8 mouse cellular contexts compared by ENCODE assay signal in genomic region chr7:44929204-44930151, GRCm38 (mm10). TPM values are rescaled to one million over a fixed set of nuclear protein-coding genes. Genes with fewer than 3 reads are reported as not detected.
DNase-seq lines count a peak whose midpoint lies in the region; ATAC-seq lines count a peak whose summit lies in the region.

Ap2a1 (minus strand) TSS chr7:44929496.

- H3K9ac ChIP-seq in hindbrain, embryonic 11.5 days (ENCODE audit: low read depth, low read length) = peak within 1 kb of the TSS; percentile 88

- no peaks in the 10 kb centered on the region; the same call in 1 of the 2 replicates for H3K9me3 ChIP-seq in hindbrain, embryonic 11.5 days (ENCODE audit: control insufficient read depth, low read length)

- H3K4me3 ChIP-seq in hindbrain, embryonic 11.5 days (ENCODE audit: low read depth, low read length) = peak within 1 kb of the TSS; percentile 98

- H3K4me2 ChIP-seq in hindbrain, embryonic 11.5 days (replicated peaks; ENCODE audit: low read depth, low read length) = peak within 1 kb of the TSS; percentile 58

- peak; percentile 100 for DNase-seq in Muller cell, postnatal 12 days (ENCODE audit: inconsistent ontology term)
- DNase-seq in cerebellum, adult 9-11 months = peak; percentile 100
- DNase-seq in frontal cortex, adult 2 months (ENCODE audit: extremely low spot score in 1 of 2, low spot score in 1 of 2) = peak; percentile 100
- peak; percentile 99 for DNase-seq in hindbrain, embryonic 11.5 days (ENCODE audit: low spot score)
- DNase-seq in layer of hippocampus, postnatal 10 days (ENCODE audit: low spot score in 2 of 2) = peak; percentile 99
- peak; percentile 100 for DNase-seq in lung, postnatal 10 days
- DNase-seq in ovary, postnatal 36 days (ENCODE audit: low spot score) = peak; percentile 99
- DNase-seq in thymus, postnatal 25 days = peak; percentile 100

- H3K27ac ChIP-seq in hindbrain, embryonic 11.5 days (ENCODE audit: low read depth, low read length) = peak within 1 kb of the TSS; percentile 90

- under 1% methylated on average over 84 of the region's 84 CpGs for WGBS in hindbrain, embryonic 11.5 days

- H3K36me3 ChIP-seq in hindbrain, embryonic 11.5 days (ENCODE audit: control insufficient read depth, insufficient read depth, low read length) = no peaks in the 10 kb centered on the region; the same call in 1 of the 2 replicates

- ATAC-seq in hindbrain, embryonic 11.5 days (ENCODE audit: low FRiP score) = peak; percentile 100

- 0 out of 2 replicates have a peak, but pooled peaks cover 4% of the 10 kb centered on the region for H3K4me1 ChIP-seq in hindbrain, embryonic 11.5 days (replicated peaks; ENCODE audit: control insufficient read depth, insufficient read depth, low read length)

- no peaks in the 10 kb centered on the region for H3K27me3 ChIP-seq in hindbrain, embryonic 11.5 days (ENCODE audit: control insufficient read depth, insufficient read depth, low read length)

RNA-seq across cellular contexts. Expression of gene Ap2a1, which starts in this region (rescaled TPM):
- polyA plus RNA-seq in frontal cortex, adult 2 months (2012; rRNA removed) = 216 and 254 TPM in 2 replicates
- polyA plus RNA-seq in hindbrain, embryonic 11.5 days (2014; fragmentation: Nextera tagmentation; extraction: Ambion mirVana) = 82.7 and 85.0 TPM in 2 replicates
- 100 to 1,000 TPM; 261 to 290 TPM for total RNA-seq in layer of hippocampus, postnatal 10 days (2021)

Comparison
In these comparisons a context has a peak if more than half of its experiments do, and no peak if none do; other contexts are left out.
1. Peak in every context shown above with its lines: DNase-seq, ATAC-seq, H3K4me3 ChIP-seq and H3K27ac ChIP-seq.